31 mouse cellular contexts compared by ENCODE assay signal in genomic region chrX:136135559-136135958, GRCm38 (mm10). TPM values are rescaled to one million over a fixed set of nuclear protein-coding genes. Genes with fewer than 3 reads are reported as not detected.
DNase-seq lines count a peak whose midpoint lies in the region; ATAC-seq and TF ChIP-seq lines count a peak whose summit lies in the region.
"Had no signal": no experiment of that assay in that cellular context is flagged by ENCODE, and none has a peak within 500 bp of the region (broad histone marks: within the 10 kb centered on the region; RNA-seq: fewer than 3 reads in every experiment).

No protein-coding gene starts in this region.

- WGBS in liver, embryonic 13.5 days (ENCODE audit: insufficient replicate concordance): 34% methylated on average over 4 of the region's 4 CpGs
- WGBS in kidney, embryonic 16.5 days: 91% methylated on average over 4 of the region's 4 CpGs
- WGBS in forebrain, postnatal 0 days: 95% methylated on average over 4 of the region's 4 CpGs

- H3K36me3 ChIP-seq in liver, embryonic 13.5 days: no peaks in the 10 kb centered on the region
- H3K36me3 ChIP-seq in kidney, embryonic 16.5 days (ENCODE audit: insufficient read depth, low read length): no peaks in the 10 kb centered on the region
- no peaks in the 10 kb centered on the region for H3K36me3 ChIP-seq in forebrain, postnatal 0 days (ENCODE audit: insufficient read depth)
- H3K36me3 ChIP-seq: embryonic facial prominence, embryonic 12.5 days; heart, embryonic 13.5 days; hindbrain, embryonic 12.5 days; kidney, embryonic 15.5 days; limb, embryonic 15.5 days; midbrain, embryonic 10.5 days had no signal

- H3K4me1 ChIP-seq in liver, embryonic 13.5 days (replicated peaks): peaks cover 28% of the 10 kb centered on the region
- no peaks in the 10 kb centered on the region for H3K4me1 ChIP-seq in kidney, embryonic 16.5 days (ENCODE audit: insufficient read depth, low read length)
- H3K4me1 ChIP-seq in forebrain, postnatal 0 days (ENCODE audit: insufficient read depth): no peaks in the 10 kb centered on the region
- H3K4me1 ChIP-seq: embryonic facial prominence, embryonic 12.5 days; forebrain, embryonic 13.5 days; heart, embryonic 13.5 days; hindbrain, embryonic 12.5 days; kidney, embryonic 15.5 days; limb, embryonic 15.5 days had no signal

- ATAC-seq in common myeloid progenitor, adult 5-6 weeks (replicated peaks; ENCODE audit: low read depth, poor library complexity, severe bottlenecking): peak; percentile 54; the same call in 1 of the 2 replicates
- peak; percentile 88 for ATAC-seq in liver, embryonic 13.5 days (ENCODE audit: low read depth)
- peak; percentile 97 for ATAC-seq in megakaryocyte-erythroid progenitor cell, adult 5-6 weeks (replicated peaks; ENCODE audit: low FRiP score, low TSS enrichment, poor library complexity, severe bottlenecking)
- ATAC-seq in kidney, embryonic 16.5 days (ENCODE audit: low FRiP score, low TSS enrichment): no peak
- no peak for ATAC-seq in forebrain, postnatal 0 days
- no peak for ATAC-seq in frontal cortex, adult (ENCODE audit: low TSS enrichment)
- ATAC-seq: forebrain, embryonic 13.5 days; Patski had no signal

- peak overlapping the region; percentile 86 for H3K27ac ChIP-seq in liver, embryonic 13.5 days
- H3K27ac ChIP-seq in kidney, embryonic 16.5 days (ENCODE audit: low read length): no peak overlapping the region
- no peak overlapping the region for H3K27ac ChIP-seq in forebrain, postnatal 0 days (ENCODE audit: low read depth, low read length)
- H3K27ac ChIP-seq: embryonic facial prominence, embryonic 12.5 days; forebrain, embryonic 13.5 days; heart, embryonic 13.5 days; hindbrain, embryonic 12.5 days; kidney, embryonic 15.5 days; limb, embryonic 15.5 days; midbrain, embryonic 10.5 days had no signal

- H3K9me3 ChIP-seq in liver, embryonic 13.5 days (replicated peaks): no peaks in the 10 kb centered on the region
- no peaks in the 10 kb centered on the region for H3K9me3 ChIP-seq in kidney, embryonic 16.5 days (ENCODE audit: low read length)
- H3K9me3 ChIP-seq in forebrain, postnatal 0 days (ENCODE audit: low read length): no peaks in the 10 kb centered on the region
- H3K9me3 ChIP-seq: embryonic facial prominence, embryonic 12.5 days; forebrain, embryonic 13.5 days; heart, embryonic 13.5 days; hindbrain, embryonic 12.5 days; kidney, embryonic 15.5 days; limb, embryonic 15.5 days; midbrain, embryonic 10.5 days had no signal

- no peak overlapping the region for H3K4me3 ChIP-seq in liver, embryonic 13.5 days (replicated peaks)
- H3K4me3 ChIP-seq in kidney, embryonic 16.5 days (ENCODE audit: low read length): no peak overlapping the region
- no peak overlapping the region for H3K4me3 ChIP-seq in forebrain, postnatal 0 days (ENCODE audit: low read depth, low read length)
- H3K4me3 ChIP-seq: embryonic facial prominence, embryonic 12.5 days; erythroblast, embryonic 14.5 days; forebrain, embryonic 13.5 days; heart, embryonic 13.5 days; hindbrain, embryonic 12.5 days; kidney, embryonic 15.5 days; limb, embryonic 15.5 days; midbrain, embryonic 10.5 days had no signal

- H3K4me2 ChIP-seq in liver, embryonic 13.5 days: peak overlapping the region; percentile 37
- no peak overlapping the region for H3K4me2 ChIP-seq in kidney, embryonic 16.5 days (replicated peaks; ENCODE audit: low read depth, low read length)
- H3K4me2 ChIP-seq in forebrain, postnatal 0 days (ENCODE audit: low read depth): no peak overlapping the region
- H3K4me2 ChIP-seq: embryonic facial prominence, embryonic 12.5 days; forebrain, embryonic 13.5 days; heart, embryonic 13.5 days; hindbrain, embryonic 12.5 days; kidney, embryonic 15.5 days; limb, embryonic 15.5 days had no signal

- no peak for TF ChIP-seq CTCF in forebrain, postnatal 0 days (IDR thresholded peaks at IDR 0.05; ENCODE audit: low read depth)

- H3K9ac ChIP-seq in liver, embryonic 13.5 days: peak overlapping the region; percentile 36; the same call in 1 of the 2 replicates
- H3K9ac ChIP-seq in kidney, embryonic 16.5 days (replicated peaks; ENCODE audit: low read length): no peak overlapping the region
- H3K9ac ChIP-seq in forebrain, postnatal 0 days: no peak overlapping the region
- H3K9ac ChIP-seq: embryonic facial prominence, embryonic 12.5 days; forebrain, embryonic 13.5 days; heart, embryonic 13.5 days; hindbrain, embryonic 12.5 days; kidney, embryonic 15.5 days; limb, embryonic 15.5 days had no signal

- DNase-seq in MEL-GATA-1-ER (ENCODE audit: extremely low read depth, low read depth): peak; percentile 92
- DNase-seq in liver, embryonic 13.5 days: peak; percentile 27
- DNase-seq in forebrain, postnatal 0 days: no peak
- DNase-seq: adrenal gland, postnatal 36 days; cerebellum, adult 11-12 months; cerebellum, postnatal 10 days; heart, postnatal 14 days; kidney, adult 11 months; kidney, postnatal 4 days; left cerebral cortex, postnatal 4 days; lung, postnatal 4 days; right cerebral cortex, adult 18-20 months; thymus, postnatal 25 days had no signal

- H3K27me3 ChIP-seq in liver, embryonic 13.5 days: no peaks in the 10 kb centered on the region
- peaks cover 9% of the 10 kb centered on the region; the same call in 1 of the 2 replicates for H3K27me3 ChIP-seq in kidney, embryonic 16.5 days (ENCODE audit: insufficient read depth, low read length)
- H3K27me3 ChIP-seq in forebrain, postnatal 0 days (ENCODE audit: insufficient read depth, low read length): no peaks in the 10 kb centered on the region
- H3K27me3 ChIP-seq: embryonic facial prominence, embryonic 12.5 days; forebrain, embryonic 13.5 days; heart, embryonic 13.5 days; hindbrain, embryonic 12.5 days; limb, embryonic 15.5 days had no signal

RNA-seq across cellular contexts. Expression of gene Bex4, which starts 3.2 kb away (rescaled TPM):
- 25.8 and 39.1 TPM in 2 replicates for total RNA-seq in common myeloid progenitor, adult 5-6 weeks (2017)
- polyA plus RNA-seq in liver, embryonic 13.5 days (2015; fragmentation: Nextera tagmentation; extraction: Ambion mirVana): 211 and 264 TPM in 2 replicates
- total RNA-seq in megakaryocyte-erythroid progenitor cell, adult 5-6 weeks (2014; fragmentation: Nextera tagmentation): 116 and 122 TPM in 2 replicates
- 78.6 and 91.4 TPM in 2 replicates for total RNA-seq in megakaryocyte-erythroid progenitor cell, adult 5-6 weeks (2017)
- 51.8 and 56.4 TPM in 2 replicates for polyA plus RNA-seq in kidney, embryonic 16.5 days (2015; fragmentation: Nextera tagmentation; extraction: Ambion mirVana)
- total RNA-seq in forebrain, postnatal 0 days (2014; rRNA removed): 92.9 and 120 TPM in 2 replicates
- 204 and 211 TPM in 2 replicates for polyA plus RNA-seq in forebrain, postnatal 0 days (2015; fragmentation: Nextera tagmentation; extraction: Ambion mirVana)
- total RNA-seq: gastrocnemius, adult 8-10 months had no signal
- polyA plus RNA-seq: C2C12, Patski had no signal

RNA-seq across cellular contexts. Expression of gene Tceal8, which starts 36.6 kb away (rescaled TPM):
- 83.7 and 101 TPM in 2 replicates for total RNA-seq in common myeloid progenitor, adult 5-6 weeks (2017)
- polyA plus RNA-seq in liver, embryonic 13.5 days (2015; fragmentation: Nextera tagmentation; extraction: Ambion mirVana): 191 and 256 TPM in 2 replicates
- total RNA-seq in megakaryocyte-erythroid progenitor cell, adult 5-6 weeks (2014; fragmentation: Nextera tagmentation): 36.9 and 37.6 TPM in 2 replicates
- total RNA-seq in megakaryocyte-erythroid progenitor cell, adult 5-6 weeks (2017): 75.5 and 112 TPM in 2 replicates
- 159 and 170 TPM in 2 replicates for polyA plus RNA-seq in kidney, embryonic 16.5 days (2015; fragmentation: Nextera tagmentation; extraction: Ambion mirVana)
- total RNA-seq in forebrain, postnatal 0 days (2014; rRNA removed): 112 and 117 TPM in 2 replicates
- polyA plus RNA-seq in forebrain, postnatal 0 days (2015; fragmentation: Nextera tagmentation; extraction: Ambion mirVana): 134 and 141 TPM in 2 replicates

RNA-seq across cellular contexts. Expression of gene Nxf3, which starts 50.5 kb away (rescaled TPM):
- not detected in 2 replicates for total RNA-seq in common myeloid progenitor, adult 5-6 weeks (2017)
- polyA plus RNA-seq in liver, embryonic 13.5 days (2015; fragmentation: Nextera tagmentation; extraction: Ambion mirVana): 0.18 and 0.21 TPM in 2 replicates
- 0.54 TPM in 1 of 2 replicates, not detected in the other for total RNA-seq in megakaryocyte-erythroid progenitor cell, adult 5-6 weeks (2014; fragmentation: Nextera tagmentation)
- total RNA-seq in megakaryocyte-erythroid progenitor cell, adult 5-6 weeks (2017): not detected in 2 replicates
- not detected in 2 replicates for polyA plus RNA-seq in kidney, embryonic 16.5 days (2015; fragmentation: Nextera tagmentation; extraction: Ambion mirVana)
- total RNA-seq in forebrain, postnatal 0 days (2014; rRNA removed): not detected in 2 replicates
- 0.27 TPM in 1 of 2 replicates, not detected in the other for polyA plus RNA-seq in forebrain, postnatal 0 days (2015; fragmentation: Nextera tagmentation; extraction: Ambion mirVana)
- total RNA-seq: adrenal gland, adult 18-20 months; adrenal gland, postnatal 36 days; gastrocnemius, adult 8-10 months; granulocyte monocyte progenitor cell, adult 5-6 weeks; heart, postnatal 14 days; left cerebral cortex, adult 8-10 months had no signal
- polyA plus RNA-seq: erythroblast, embryonic 14.5 days; forebrain, embryonic 13.5 days; hindbrain, embryonic 12.5 days; kidney, embryonic 15.5 days; limb, embryonic 15.5 days; midbrain, embryonic 10.5 days; Patski had no signal

Comparison
In these comparisons a context has a peak if more than half of its experiments do, and no peak if none do; other contexts are left out.
1. ATAC-seq: peak in common myeloid progenitor, adult 5-6 weeks (single experiment), liver, embryonic 13.5 days (single experiment) and megakaryocyte-erythroid progenitor cell, adult 5-6 weeks (single experiment); none in kidney, embryonic 16.5 days (single experiment), forebrain, postnatal 0 days (single experiment) and frontal cortex, adult (single experiment).